Mouse (Mus musculus) kidney, adult 2 months (tissue): ENCODE measurements around the gene Iqcj. TPM values are rescaled to one million over a fixed set of nuclear protein-coding genes. Genes with fewer than 3 reads are reported as not detected.

Experiments
- DNase-seq: peaks from one replicate; pipeline ENCODE4 v3.0.0; 2021
- H3K27ac ChIP-seq: fragments of 200-500 bp; 2 replicates; pipeline ENCODE4 v1.5.1; 2012; ENCODE audit warnings: low read depth, low read length, control low read depth, inconsistent platforms; ENCODE audit not compliant: insufficient read depth
- H3K27me3 ChIP-seq: fragments of 200-500 bp; replicated peaks from 2 replicates; pipeline ENCODE4 v1.6.1; 2012; ENCODE audit warnings: mild to moderate bottlenecking, moderate library complexity, low read length, inconsistent platforms; ENCODE audit not compliant: control insufficient read depth, insufficient read depth
- H3K36me3 ChIP-seq: fragments of 200-500 bp; 2 replicates; pipeline ENCODE4 v1.6.1; 2012; ENCODE audit warnings: mild to moderate bottlenecking, moderate library complexity, low read length, inconsistent platforms; ENCODE audit not compliant: control insufficient read depth, insufficient read depth
- H3K4me1 ChIP-seq: fragments of 200-500 bp; 2 replicates; pipeline ENCODE4 v1.6.1; 2011; ENCODE audit warnings: low read length; ENCODE audit not compliant: control insufficient read depth, insufficient read depth
- H3K4me3 ChIP-seq: fragments of 200-500 bp; 2 replicates; pipeline ENCODE4 v1.5.1; 2011; ENCODE audit warnings: mild to moderate bottlenecking, low read depth, low read length, control low read depth; ENCODE audit not compliant: insufficient read depth
- CTCF ChIP-seq: fragments of 200-500 bp; conservative IDR thresholded peaks from 2 replicates; pipeline ENCODE4 v1.5.1; 2011; ENCODE audit warnings: low read depth, mild to moderate bottlenecking, control low read depth, low read length, moderate library complexity, mixed read lengths; ENCODE audit not compliant: insufficient read depth, insufficient read length
- POLR2A ChIP-seq: fragments of 200-500 bp; IDR thresholded peaks from one replicate; pipeline ENCODE4 v1.6.1; 2011; ENCODE audit warnings: low read depth, low read length, control low read depth
- WGBS: fragments of 180-500 bp; shearing (Covaris S2); methylation state at CpG from one replicate; pipeline ENCODE4 v1.1.7; 2018; 5-methylcytosine and 5-hydroxymethylcytosine counted together
- polyA plus RNA-seq: library from polyadenylated mRNA; depleted of rRNA; stranded (reverse); fragments of >200 nt; gene quantifications from 2 replicates; pipeline ENCODE4 v1.2.3, GENCODE M21; 2012; rRNA removed

Gene Iqcj
- polyA plus RNA-seq = not detected in 2 replicates

DNA sequence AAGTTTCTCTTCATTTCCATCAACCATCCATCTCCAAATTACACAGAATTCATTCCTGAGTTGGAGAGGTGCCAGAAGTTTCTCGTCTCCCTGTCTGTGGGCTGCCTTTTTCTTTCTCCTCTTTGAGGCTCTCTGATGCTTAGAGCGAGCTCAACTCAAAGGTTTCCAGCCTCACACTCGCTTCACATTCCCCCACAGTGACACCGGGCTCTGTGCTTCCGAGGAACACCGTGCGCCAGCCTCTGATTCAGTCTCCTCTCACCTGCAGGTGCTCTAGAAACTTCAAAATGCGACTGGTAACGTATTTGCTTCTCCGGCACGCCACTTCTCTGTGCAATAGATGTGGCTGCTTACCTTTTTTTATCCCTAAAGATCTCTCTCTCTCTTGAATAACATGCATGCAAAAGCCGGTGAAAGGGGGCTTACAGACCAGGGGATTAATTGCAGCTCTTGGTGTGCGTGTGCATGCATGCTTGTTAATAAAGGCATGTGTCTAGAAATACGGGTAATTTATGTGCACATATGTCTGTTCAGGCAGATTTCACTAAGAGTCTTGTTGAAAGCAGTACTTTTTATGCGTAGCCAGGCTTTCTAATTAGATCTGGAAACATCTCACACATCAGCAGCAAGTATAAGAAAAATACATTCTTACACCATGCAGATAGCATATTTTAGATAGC lies at the start of gene Iqcj, which contains the start of gene Iqschfp:
Iqcj (plus strand) TSS at position 195 of the 680 bp plus-strand sequence.
Iqschfp (plus strand) TSS at position 207 of the 680 bp plus-strand sequence.
- Histone ChIP-seq H3K4me1 (no peaks in the 10 kb centered on the region), H3K27ac (no peak within 1 kb of the TSS), H3K36me3 (no peaks in the 10 kb centered on the region), H3K4me3 (no peak within 1 kb of the TSS), H3K27me3 (no peaks in the 10 kb centered on the region)
- WGBS = 57% methylated on average over 15 of the region's 15 CpGs
- TF ChIP-seq CTCF (no peak), POLR2A (no peak)
- DNase-seq = no peak

DNA sequence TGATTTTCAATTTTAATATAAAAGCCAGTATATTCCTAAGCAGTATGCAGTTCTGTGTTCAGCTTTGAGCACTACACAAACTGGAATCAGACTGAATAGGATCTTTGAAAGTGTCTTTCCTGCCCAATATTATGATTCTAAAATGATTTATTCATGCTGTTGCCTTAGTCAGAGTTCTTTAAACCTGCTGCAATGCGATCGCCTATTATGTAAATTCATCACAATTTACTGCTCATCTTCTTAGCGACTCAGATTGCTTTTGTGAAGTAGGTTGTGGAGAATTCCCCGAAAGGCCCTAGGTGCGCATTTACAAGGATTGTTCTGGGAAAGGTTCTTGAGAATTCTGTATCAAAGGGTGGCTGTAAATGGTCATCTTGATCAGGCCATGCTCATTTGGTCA lies 39.6 kb upstream of the Iqcj start:
- no peaks in the 10 kb centered on the region for H3K4me1 ChIP-seq
- 84% methylated on average over 5 of the region's 5 CpGs for WGBS
- H3K36me3 ChIP-seq = no peaks in the 10 kb centered on the region
- TF ChIP-seq POLR2A (no peak), CTCF (no peak)
- no peak for DNase-seq
- H3K27ac ChIP-seq = no peak overlapping the region
- no peaks in the 10 kb centered on the region for H3K27me3 ChIP-seq
- H3K4me3 ChIP-seq = no peak overlapping the region

DNA sequence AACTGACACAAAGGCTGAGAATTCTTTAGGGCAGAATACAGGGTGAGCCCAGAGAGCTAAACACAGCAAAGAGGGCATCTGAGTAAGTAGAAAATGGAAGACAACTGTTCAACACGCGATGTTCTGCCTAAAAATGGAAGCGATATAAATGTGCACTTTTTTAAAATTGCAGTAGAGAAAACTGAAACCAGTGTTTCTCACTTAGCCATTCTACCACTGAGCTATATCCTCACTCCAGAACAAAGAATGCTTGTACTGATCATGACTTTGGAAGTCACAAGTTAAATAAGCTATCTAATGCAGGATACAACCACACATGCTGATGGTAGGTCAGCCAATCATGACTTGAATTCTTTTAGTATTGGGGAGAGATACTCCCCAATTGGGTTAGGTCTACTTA lies 30.5 kb upstream of the Iqcj start:
- Histone ChIP-seq H3K4me1 (no peaks in the 10 kb centered on the region), H3K4me3 (no peak overlapping the region), H3K27ac (no peak overlapping the region), H3K36me3 (no peaks in the 10 kb centered on the region), H3K27me3 (no peaks in the 10 kb centered on the region)
- TF ChIP-seq CTCF (no peak), POLR2A (no peak)
- no peak for DNase-seq
- WGBS = 95% methylated on average over 3 of the region's 3 CpGs

DNA sequence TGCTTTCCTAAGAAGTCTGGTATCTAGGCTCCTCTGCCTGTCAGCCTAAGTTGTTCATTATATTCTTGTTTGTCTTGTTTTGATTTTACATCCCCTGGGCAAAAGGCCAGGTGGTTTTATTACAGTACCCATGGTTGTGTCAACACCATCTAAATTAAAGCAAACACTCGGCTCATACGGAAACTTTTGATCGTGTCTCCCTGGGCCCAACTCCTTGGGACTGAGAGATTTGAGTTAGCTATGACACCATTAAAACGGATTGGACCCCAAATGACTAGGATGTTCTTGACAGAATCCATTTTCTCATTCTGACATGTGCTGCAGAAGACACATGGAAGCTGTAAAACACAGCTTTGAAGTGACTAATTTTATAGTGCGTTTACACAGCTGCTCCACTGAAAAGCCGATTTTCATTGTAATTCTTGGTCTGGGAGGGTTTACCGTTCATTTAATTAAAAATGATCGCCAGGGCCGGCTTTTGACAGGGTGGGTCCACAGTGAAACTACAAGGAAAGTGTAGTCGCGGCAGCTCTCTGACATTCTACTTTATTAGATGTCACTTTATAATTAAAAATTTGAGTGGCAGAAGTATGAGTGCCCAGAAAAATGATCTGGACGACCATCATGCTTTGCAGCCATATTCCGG lies 24.5 kb upstream of the Iqcj start:
- DNase-seq = peak; percentile 5
- Histone ChIP-seq H3K27me3 (no peaks in the 10 kb centered on the region), H3K36me3 (no peaks in the 10 kb centered on the region), H3K27ac (no peak overlapping the region), H3K4me1 (no peaks in the 10 kb centered on the region), H3K4me3 (no peak overlapping the region)
- TF ChIP-seq CTCF = no peak
- TF ChIP-seq POLR2A = no peak
- 19% methylated on average over 13 of the region's 13 CpGs for WGBS

DNA sequence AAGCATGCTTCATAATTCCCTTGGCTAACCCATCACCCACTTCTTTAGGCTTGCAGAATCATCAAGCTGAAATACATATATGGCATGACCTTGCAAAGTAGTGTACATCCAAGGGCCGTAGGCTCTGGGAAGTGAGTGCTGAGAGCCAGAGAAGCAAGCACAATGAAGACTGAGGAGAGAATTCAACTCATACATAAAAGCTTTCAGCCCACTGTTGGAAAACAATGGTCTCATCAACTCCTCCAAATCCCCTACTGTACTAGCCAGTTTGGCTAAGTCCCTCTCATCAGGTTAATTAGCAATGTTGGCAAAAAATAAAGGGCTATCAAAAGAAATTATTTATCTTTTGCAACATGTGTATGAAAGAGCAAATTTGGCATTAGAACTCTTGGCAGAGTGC lies 22.6 kb upstream of the Iqcj start:
- no peaks in the 10 kb centered on the region for H3K4me1 ChIP-seq
- WGBS = 76% methylated on average over 1 of the region's 1 CpGs
- H3K4me3 ChIP-seq = no peak overlapping the region

DNA sequence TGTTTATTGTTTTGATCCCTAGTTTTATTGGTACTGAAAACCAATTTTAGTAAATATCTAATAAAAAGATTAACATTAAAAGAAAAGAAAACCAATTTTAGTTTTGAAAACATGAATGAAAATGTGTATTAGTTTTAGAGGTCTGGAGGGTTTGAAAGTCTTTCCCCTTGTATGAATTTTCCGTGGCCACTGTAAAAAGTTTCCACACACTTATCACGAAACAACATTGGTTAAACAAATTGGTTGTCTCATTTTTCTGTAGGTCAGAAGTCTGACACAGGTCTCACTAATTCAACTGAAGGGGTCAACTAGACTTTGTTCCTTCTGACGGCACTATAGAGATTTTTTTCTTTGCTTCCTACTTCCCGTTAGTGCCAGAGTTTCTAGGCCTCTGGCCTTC lies 14.8 kb upstream of the Iqcj start:
- no peak for DNase-seq
- no peaks in the 10 kb centered on the region for H3K27me3 ChIP-seq
- no peak overlapping the region for H3K4me3 ChIP-seq
- 35% methylated on average over 4 of the region's 4 CpGs for WGBS
- H3K4me1 ChIP-seq = no peaks in the 10 kb centered on the region
- TF ChIP-seq CTCF = no peak
- no peak for TF ChIP-seq POLR2A
- H3K36me3 ChIP-seq = no peaks in the 10 kb centered on the region
- no peak overlapping the region for H3K27ac ChIP-seq

More for the DNA sequence above, 22.6 kb upstream of the Iqcj start:
- no peak for TF ChIP-seq POLR2A
- TF ChIP-seq CTCF = no peak
- H3K36me3 ChIP-seq = no peaks in the 10 kb centered on the region
- no peaks in the 10 kb centered on the region for H3K27me3 ChIP-seq
- H3K27ac ChIP-seq = no peak overlapping the region
- DNase-seq = no peak

DNA sequence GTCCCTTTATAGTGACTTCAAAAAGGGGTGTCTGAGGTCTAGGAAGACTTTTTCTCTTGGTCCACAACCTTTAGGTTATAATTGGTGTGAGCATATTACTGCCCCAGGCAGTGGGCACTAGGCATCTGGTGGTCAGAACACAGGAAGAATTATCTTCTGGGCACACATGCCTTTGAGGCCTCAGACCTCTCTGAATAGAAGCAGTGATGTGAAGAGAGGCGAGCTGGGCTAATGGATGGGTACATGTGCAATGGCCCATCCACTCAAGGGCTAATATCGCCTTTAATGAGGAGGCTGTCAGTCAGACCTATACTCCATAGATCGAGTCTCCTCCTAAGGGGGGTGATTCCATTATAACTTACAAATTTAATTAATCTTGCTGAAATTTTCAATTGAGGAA lies 7.7 kb upstream of the Iqcj start:
- Histone ChIP-seq H3K27me3 (no peaks in the 10 kb centered on the region), H3K4me1 (no peaks in the 10 kb centered on the region), H3K4me3 (no peak overlapping the region), H3K27ac (no peak overlapping the region), H3K36me3 (no peaks in the 10 kb centered on the region)
- WGBS = 47% methylated on average over 3 of the region's 3 CpGs
- no peak for TF ChIP-seq CTCF
- no peak for TF ChIP-seq POLR2A
- DNase-seq = no peak
